Mouse (Mus musculus): Measurements from ENCODE around the gene Kng1. TPM values are rescaled to one million over a fixed set of nuclear protein-coding genes. Genes with fewer than 3 reads are reported as not detected.
A peak's percentile ranks its signal among the peaks of the same experiment; 100 is the strongest.

Kng1 gene
- total and polyA plus RNA-seq, 3 experiments: not detected

DNA sequence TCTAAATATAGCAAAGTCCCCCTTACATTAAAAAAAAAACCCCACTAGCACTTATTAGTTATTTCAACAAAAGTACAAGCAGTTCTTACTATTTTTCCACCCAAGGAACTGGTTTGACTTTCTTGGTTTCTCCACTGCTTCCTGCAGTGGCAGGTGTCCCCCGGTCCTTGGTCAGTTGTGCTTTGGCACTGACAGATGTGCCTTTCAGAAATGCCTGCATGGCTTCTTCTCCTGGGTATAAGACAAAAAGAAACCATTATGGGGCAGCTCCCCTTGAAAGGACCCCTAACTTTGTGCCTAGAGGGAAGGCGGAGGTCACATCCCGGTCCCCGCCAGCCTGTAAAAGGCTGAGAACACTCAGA is 69.6 kb downstream of the Kng1 start:
- Histone ChIP-seq H3K79me2 (replicated peaks; ENCODE audit: control insufficient read depth, extremely low read depth, insufficient read depth, poor library complexity, severe bottlenecking) (peaks cover 35% of the 10 kb centered on the region), H3K9me3 (replicated peaks; ENCODE audit: low read length) (no peaks in the 10 kb centered on the region), H3K27ac (ENCODE audit: insufficient read depth, low read depth) (peak overlapping the region; percentile 86), H3K27me3 (replicated peaks) (no peaks in the 10 kb centered on the region), H3K4me1 (ENCODE audit: control insufficient read depth in 1 of 2, insufficient read depth in 2 of 2) (peaks cover 5 to 54% of the 10 kb centered on the region in 2 experiments; a peak in 2 of 4 replicates), H3K36me3 (replicated peaks in 1 of 2; ENCODE audit: control insufficient read depth in 1 of 2, insufficient read depth in 1 of 2, low read length in 1 of 2) (peaks cover 15 to 43% of the 10 kb centered on the region in 2 experiments), H3K4me2 (ENCODE audit: insufficient read depth, low read depth, poor library complexity, severe bottlenecking) (peak overlapping the region; percentile 85), H3K4me3 (replicated peaks in 1 of 3; ENCODE audit: low read depth in 2 of 3, low read length in 2 of 3, poor library complexity in 1 of 3) (peak overlapping the region; percentile 72 to 82 (median 79)), H3K9ac (ENCODE audit: insufficient read depth, low read depth) (peak overlapping the region; percentile 85)
- no peak for DNase-seq (ENCODE audit: extremely low read depth)
- in situ Hi-C loops (cut with MboI; ENCODE audit: low pct_ligation_motif_present, low pct_unique_long_range_greater_than_20kb, low sequenced_read_pairs) (no loop called here), dilution Hi-C loops (cut with MboI; ENCODE audit: extremely low pct_ligation_motif_present, extremely low pct_unique_long_range_greater_than_20kb, low sequenced_read_pairs) (no loop called here)
- TF ChIP-seq HCFC1 (IDR thresholded peaks at IDR 0.05; ENCODE audit: low read depth, low read length) (no peak), POLR2A (IDR thresholded peaks at IDR 0.05; ENCODE audit: low read depth, low read length) (no peak), PAX5 (IDR thresholded peaks at IDR 0.05; ENCODE audit: low read length) (no peak), MEF2A (IDR thresholded peaks at IDR 0.05; ENCODE audit: borderline replicate concordance, low read depth, low read length) (no peak), MYC (IDR thresholded peaks at IDR 0.05; ENCODE audit: low read depth, low read length) (no peak), CHD2 (IDR thresholded peaks at IDR 0.05; ENCODE audit: low read length) (no peak), E2F4 (IDR thresholded peaks at IDR 0.05; ENCODE audit: insufficient replicate concordance, low read depth, low read length) (no peak), ZKSCAN1 (IDR thresholded peaks at IDR 0.05; ENCODE audit: borderline replicate concordance, low read depth, low read length) (no peak), SIN3A (IDR thresholded peaks at IDR 0.05; ENCODE audit: low read length) (no peak), JUND (conservative IDR thresholded peaks at IDR 0.05; ENCODE audit: low read depth, low read length) (no peak)

DNA sequence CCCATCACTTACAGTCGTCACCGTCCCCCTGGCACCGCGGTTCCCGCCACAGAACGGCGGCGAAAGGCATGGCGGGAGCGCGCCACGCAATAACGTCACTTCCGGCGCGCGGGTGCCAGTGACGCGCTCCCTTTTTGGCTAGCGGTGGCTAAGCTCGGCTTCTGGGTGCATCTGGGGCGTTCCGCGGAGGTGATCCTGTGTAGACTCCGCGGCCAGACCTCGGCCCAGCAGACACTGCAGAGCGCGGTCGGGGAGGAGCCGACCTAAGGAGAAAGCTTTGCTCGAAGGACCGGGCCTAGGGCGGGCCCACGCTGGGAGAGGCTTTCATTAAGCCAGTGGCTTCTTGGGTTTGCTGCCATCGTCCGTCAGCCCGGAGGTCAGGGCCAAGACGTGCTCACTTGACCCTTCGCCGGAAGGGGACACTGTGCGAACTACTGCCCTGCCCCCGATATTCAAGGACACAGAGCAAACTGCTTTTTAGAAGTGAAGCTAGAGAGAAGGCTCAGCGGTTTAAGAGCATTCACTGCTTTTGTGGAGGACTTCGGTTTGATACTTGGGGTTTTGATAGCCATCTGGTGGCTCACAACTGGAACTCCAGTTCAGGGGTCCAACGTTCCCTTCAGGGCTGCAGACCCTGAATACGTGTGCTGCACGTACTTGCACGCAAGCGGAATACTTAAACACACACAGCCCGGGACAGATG is 70.2 kb downstream of the Kng1 start, which contains the start of gene Rfc4:
TSS of gene Rfc4 (minus strand) at position 65 of the 703 bp plus-strand sequence.
- dilution Hi-C loops (cut with MboI; ENCODE audit: extremely low pct_ligation_motif_present, extremely low pct_unique_long_range_greater_than_20kb, low sequenced_read_pairs): no loop called here
- TF ChIP-seq HCFC1 (IDR thresholded peaks at IDR 0.05; ENCODE audit: low read depth, low read length): peak; percentile 96
- TF ChIP-seq BHLHE40 (IDR thresholded peaks at IDR 0.05; ENCODE audit: low read depth, low read length): peak; percentile 34; the same call in 1 of the 2 replicates
- peak; percentile 93 for TF ChIP-seq MXI1 (IDR thresholded peaks at IDR 0.05; ENCODE audit: low read depth, low read length)
- TF ChIP-seq TBP (conservative IDR thresholded peaks at IDR 0.05; ENCODE audit: low read depth, low read length): 0 out of 2 replicates have a peak, but pooled peaks have one; percentile 68
- peak; percentile 94 for TF ChIP-seq NELFE (IDR thresholded peaks at IDR 0.05; ENCODE audit: low read depth, low read length)
- peak; percentile 39 for TF ChIP-seq SMC3 (IDR thresholded peaks at IDR 0.05; ENCODE audit: low read depth, low read length)
- peak; percentile 87 for TF ChIP-seq MEF2A (IDR thresholded peaks at IDR 0.05; ENCODE audit: borderline replicate concordance, low read depth, low read length)
- no peak for TF ChIP-seq RCOR1 (conservative IDR thresholded peaks at IDR 0.05; ENCODE audit: low read depth, low read length)
- peak; percentile 80; the same call in 1 of the 2 replicates for TF ChIP-seq MAX (IDR thresholded peaks at IDR 0.05; ENCODE audit: low read length)
- peak; percentile 98 for TF ChIP-seq KAT2A (IDR thresholded peaks at IDR 0.05; ENCODE audit: insufficient replicate concordance, low read length)
- 0 out of 2 replicates have a peak, but pooled peaks have one; percentile 80 for TF ChIP-seq UBTF (IDR thresholded peaks at IDR 0.05; ENCODE audit: low read depth, low read length)
- TF ChIP-seq SIN3A (IDR thresholded peaks at IDR 0.05; ENCODE audit: low read length): peak; percentile 96
- peak; percentile 47; the same call in 1 of the 2 replicates for TF ChIP-seq GABPA (IDR thresholded peaks at IDR 0.05; ENCODE audit: insufficient replicate concordance, low read depth, low read length)
- TF ChIP-seq EP300 (IDR thresholded peaks at IDR 0.05; ENCODE audit: low read length): no peak
- no peak for TF ChIP-seq ZNF384 (IDR thresholded peaks at IDR 0.05; ENCODE audit: low read depth, low read length)
- TF ChIP-seq JUN (IDR thresholded peaks at IDR 0.05; ENCODE audit: insufficient read depth, low read depth, low read length): no peak
- TF ChIP-seq ZMIZ1 (IDR thresholded peaks at IDR 0.05; ENCODE audit: low read depth, low read length): peak; percentile 85
- no peak for TF ChIP-seq USF2 (conservative IDR thresholded peaks at IDR 0.05; ENCODE audit: low read depth, low read length)
- TF ChIP-seq E2F4 (IDR thresholded peaks at IDR 0.05; ENCODE audit: insufficient replicate concordance, low read depth, low read length): peak; percentile 99
- peak; percentile 74; the same call in 1 of the 2 replicates for TF ChIP-seq MYC (IDR thresholded peaks at IDR 0.05; ENCODE audit: low read depth, low read length)
- 0 out of 2 replicates have a peak, but pooled peaks have one; percentile 21 for TF ChIP-seq CHD2 (IDR thresholded peaks at IDR 0.05; ENCODE audit: low read length)
- TF ChIP-seq CTCF (conservative IDR thresholded peaks at IDR 0.05 in 1 of 2, IDR thresholded peaks at IDR 0.05 in 1 of 2; ENCODE audit: low read depth in 2 of 2, low read length in 2 of 2): peak in 1 of 2 experiments; percentile 53; a peak in 2 of 4 replicates
- TF ChIP-seq POLR2AphosphoS2 (IDR thresholded peaks at IDR 0.05; ENCODE audit: low read depth, low read length): peak; percentile 92
- TF ChIP-seq ETS1 (conservative IDR thresholded peaks at IDR 0.05; ENCODE audit: low read depth, low read length): peak; percentile 36; the same call in 1 of the 2 replicates
- peak; percentile 69; the same call in 1 of the 2 replicates for TF ChIP-seq IRF4 (IDR thresholded peaks at IDR 0.05; ENCODE audit: low read depth, low read length)
- TF ChIP-seq TCF12 (IDR thresholded peaks at IDR 0.05; ENCODE audit: low read depth, low read length): peak; percentile 95

More for the DNA sequence above, 70.2 kb downstream of the Kng1 start, which contains the start of gene Rfc4:
- Histone ChIP-seq H3K79me2 (replicated peaks; ENCODE audit: control insufficient read depth, extremely low read depth, insufficient read depth, poor library complexity, severe bottlenecking) (peaks cover 33% of the 10 kb centered on the region), H3K27ac (ENCODE audit: insufficient read depth, low read depth) (peak within 1 kb of the TSS; percentile 86), H3K9ac (ENCODE audit: insufficient read depth, low read depth) (peak within 1 kb of the TSS; percentile 85), H3K4me2 (ENCODE audit: insufficient read depth, low read depth, poor library complexity, severe bottlenecking) (peak within 1 kb of the TSS; percentile 89), H3K4me1 (ENCODE audit: control insufficient read depth in 1 of 2, insufficient read depth in 2 of 2) (peaks cover 5 to 51% of the 10 kb centered on the region in 2 experiments; a peak in 2 of 4 replicates), H3K27me3 (replicated peaks) (no peaks in the 10 kb centered on the region), H3K36me3 (replicated peaks in 1 of 2; ENCODE audit: control insufficient read depth in 1 of 2, insufficient read depth in 1 of 2, low read length in 1 of 2) (peaks cover 12 to 38% of the 10 kb centered on the region in 2 experiments), H3K4me3 (replicated peaks in 1 of 3; ENCODE audit: low read depth in 2 of 3, low read length in 2 of 3, poor library complexity in 1 of 3) (peak within 1 kb of the TSS; percentile 72 to 82 (median 79)), H3K9me3 (replicated peaks; ENCODE audit: low read length) (no peaks in the 10 kb centered on the region)
- DNase-seq (ENCODE audit: extremely low read depth): peak; percentile 94
- in situ Hi-C loops (cut with MboI; ENCODE audit: low pct_ligation_motif_present, low pct_unique_long_range_greater_than_20kb, low sequenced_read_pairs): no loop called here

Data from CH12.LX (cell line).